8 mouse cellular contexts compared by ENCODE assay signal in the genomic region with DNA sequence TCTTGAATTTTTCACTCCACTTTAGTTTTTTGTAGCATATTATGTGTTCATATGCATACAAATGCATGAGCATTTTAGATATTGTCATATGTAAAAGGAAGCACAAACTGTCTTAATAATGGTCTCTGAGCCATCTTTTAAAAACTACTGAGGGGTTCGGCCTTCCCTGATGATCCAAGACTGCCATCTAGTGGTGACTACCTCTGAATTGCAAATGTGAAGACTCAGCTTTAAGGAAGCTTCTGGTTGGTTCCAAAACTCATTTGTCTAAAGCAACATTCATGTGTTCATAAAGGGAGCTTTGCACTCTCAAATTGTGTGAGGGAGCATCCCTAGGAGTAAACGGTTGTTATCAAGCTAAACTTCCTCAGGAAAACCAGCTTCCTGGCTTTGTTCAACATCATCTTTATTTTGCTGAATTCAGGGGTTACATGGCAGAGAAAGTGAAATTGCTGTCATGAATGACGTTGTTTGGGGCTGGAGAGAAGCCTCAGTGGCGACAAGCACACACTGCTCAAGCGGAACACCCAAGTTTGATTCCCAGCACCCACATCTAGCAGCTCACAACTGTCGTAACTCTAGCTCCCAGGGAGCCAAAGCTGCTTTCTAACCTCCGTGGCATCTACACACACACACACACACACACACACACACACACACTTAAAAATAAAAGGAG.
DNase-seq lines count a peak whose midpoint lies in the region; ATAC-seq and TF ChIP-seq lines count a peak whose summit lies in the region.
"Had no signal": no experiment of that assay in that cellular context is flagged by ENCODE, and none has a peak within 500 bp of the region (broad histone marks: within the 10 kb centered on the region; RNA-seq: fewer than 3 reads in every experiment).

No protein-coding gene starts in this region.

- H3K4me2 ChIP-seq in kidney, embryonic 16.5 days (replicated peaks; ENCODE audit: low read depth, low read length), result no peak overlapping the region
- H3K4me2 ChIP-seq in hindbrain, embryonic 14.5 days (replicated peaks), result no peak overlapping the region
- H3K4me2 ChIP-seq: lung, embryonic 15.5 days had no signal

- WGBS in kidney, embryonic 16.5 days, result 59% methylated on average over 7 of the region's 7 CpGs
- 60% methylated on average over 7 of the region's 7 CpGs for WGBS in hindbrain, embryonic 14.5 days

- no peak for TF ChIP-seq CTCF in bone marrow macrophage, adult 2 months (IDR thresholded peaks at IDR 0.05; ENCODE audit: low read depth, low read length)

- H3K36me3 ChIP-seq in kidney, embryonic 16.5 days (ENCODE audit: insufficient read depth, low read length), result no peaks in the 10 kb centered on the region
- no peaks in the 10 kb centered on the region for H3K36me3 ChIP-seq in hindbrain, embryonic 14.5 days (replicated peaks; ENCODE audit: control insufficient read depth, insufficient read depth)
- H3K36me3 ChIP-seq: lung, embryonic 15.5 days had no signal

- H3K9me3 ChIP-seq in kidney, embryonic 16.5 days (ENCODE audit: low read length), result peaks cover 3% of the 10 kb centered on the region; the same call in 1 of the 2 replicates
- H3K9me3 ChIP-seq in hindbrain, embryonic 14.5 days (ENCODE audit: control insufficient read depth, low read length), result no peaks in the 10 kb centered on the region
- H3K9me3 ChIP-seq: lung, embryonic 15.5 days had no signal

- no peak for ATAC-seq in kidney, embryonic 16.5 days (ENCODE audit: low FRiP score, low TSS enrichment)
- ATAC-seq in hindbrain, embryonic 14.5 days (ENCODE audit: low FRiP score), result no peak

- H3K4me1 ChIP-seq in kidney, embryonic 16.5 days (ENCODE audit: insufficient read depth, low read length), result no peaks in the 10 kb centered on the region
- H3K4me1 ChIP-seq in bone marrow macrophage, adult 2 months (ENCODE audit: control insufficient read depth, insufficient read depth, low read length), result peaks cover 14% of the 10 kb centered on the region
- H3K4me1 ChIP-seq in hindbrain, embryonic 14.5 days (replicated peaks; ENCODE audit: control insufficient read depth, insufficient read depth, low read length), result no peaks in the 10 kb centered on the region
- H3K4me1 ChIP-seq: lung, embryonic 15.5 days had no signal

- no peak for TF ChIP-seq POLR2A in bone marrow macrophage, adult 2 months (IDR thresholded peaks at IDR 0.05; ENCODE audit: borderline replicate concordance, low read depth, low read length)

- no peaks in the 10 kb centered on the region for H3K27me3 ChIP-seq in kidney, embryonic 16.5 days (ENCODE audit: insufficient read depth, low read length)
- H3K27me3 ChIP-seq in hindbrain, embryonic 14.5 days (ENCODE audit: control insufficient read depth, insufficient read depth, low read length), result no peaks in the 10 kb centered on the region
- H3K27me3 ChIP-seq: lung, embryonic 15.5 days had no signal

- H3K4me3 ChIP-seq in kidney, embryonic 16.5 days (ENCODE audit: low read length), result no peak overlapping the region
- no peak overlapping the region for H3K4me3 ChIP-seq in bone marrow macrophage, adult 2 months (ENCODE audit: insufficient read depth, low read length)
- H3K4me3 ChIP-seq in hindbrain, embryonic 14.5 days (replicated peaks; ENCODE audit: low read length), result no peak overlapping the region
- H3K4me3 ChIP-seq: lung, embryonic 15.5 days had no signal

- H3K9ac ChIP-seq in kidney, embryonic 16.5 days (replicated peaks; ENCODE audit: low read length), result no peak overlapping the region
- no peak overlapping the region for H3K9ac ChIP-seq in hindbrain, embryonic 14.5 days
- H3K9ac ChIP-seq: lung, embryonic 15.5 days had no signal

- no peak overlapping the region for H3K27ac ChIP-seq in kidney, embryonic 16.5 days (ENCODE audit: low read length)
- H3K27ac ChIP-seq in bone marrow macrophage, adult 2 months (ENCODE audit: insufficient read depth, low read depth, low read length), result peak overlapping the region; percentile 36
- no peak overlapping the region for H3K27ac ChIP-seq in hindbrain, embryonic 14.5 days
- H3K27ac ChIP-seq: lung, embryonic 15.5 days had no signal

- DNase-seq in kidney, postnatal 14 days, result peak; percentile 25
- DNase-seq in CD4-positive, CD25-positive, alpha-beta regulatory T cell, adult 2 months (ENCODE audit: low read depth, low spot score), result peak; percentile 67
- peak; percentile 30 for DNase-seq in lung, postnatal 25 days (ENCODE audit: low spot score)
- DNase-seq in frontal cortex, postnatal 25 days (ENCODE audit: low spot score in 2 of 2), result no peak
- DNase-seq in hindbrain, embryonic 14.5 days (ENCODE audit: low spot score), result no peak

Comparison
In these comparisons a context has a peak if more than half of its experiments do, and no peak if none do; other contexts are left out.
1. DNase-seq: peak in kidney, postnatal 14 days (single experiment), CD4-positive, CD25-positive, alpha-beta regulatory T cell, adult 2 months (single experiment) and lung, postnatal 25 days (single experiment); none in frontal cortex, postnatal 25 days (0 of 2) and hindbrain, embryonic 14.5 days (single experiment).